Mouse (Mus musculus) megakaryocyte, embryonic 14.5 days (primary cell): ENCODE results near the gene Pfkm.

ENCODE experiments used
- FLI1 ChIP-seq: IDR thresholded peaks from 2 replicates; pipeline ENCODE4 v1.6.1; 2012; ENCODE audit warnings: low read length, inconsistent platforms, mixed read lengths
- GATA1 ChIP-seq: IDR thresholded peaks from 3 replicates; pipeline ENCODE4 v1.6.1; 2012; ENCODE audit warnings: mixed read lengths, low read length, inconsistent platforms, borderline replicate concordance

DNA sequence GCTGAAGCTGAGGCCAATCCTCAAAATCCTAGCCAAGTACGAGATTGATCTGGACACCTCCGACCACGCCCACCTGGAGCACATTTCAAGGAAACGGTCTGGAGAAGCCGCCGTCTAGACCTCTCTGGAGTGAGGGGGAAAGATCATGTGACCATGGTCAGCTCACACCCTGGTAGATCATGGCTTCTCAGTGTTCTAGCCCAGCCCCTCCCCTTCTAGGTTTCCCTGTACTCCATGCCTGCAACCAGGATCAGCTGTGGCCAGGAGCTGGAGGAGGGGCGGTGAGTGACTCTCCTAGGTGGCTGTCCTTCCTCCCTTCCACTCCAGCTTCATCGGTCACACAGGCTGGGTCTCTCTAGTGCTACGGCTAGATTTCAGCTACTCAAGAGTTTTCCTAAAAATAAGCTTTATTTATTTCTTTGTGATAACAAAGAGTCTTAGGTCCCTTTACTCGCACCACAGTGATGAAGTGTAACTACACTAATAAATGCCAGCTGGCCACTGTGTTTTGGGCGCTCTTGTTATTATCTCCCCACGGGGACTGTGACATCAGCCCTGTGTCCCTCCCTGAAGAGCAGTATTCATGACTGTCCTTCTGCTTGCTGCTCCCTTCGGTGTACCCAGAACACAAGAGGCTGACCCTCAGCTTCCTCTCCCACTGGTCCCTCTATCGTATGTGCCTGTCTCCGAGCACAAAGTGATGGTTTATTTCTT lies 39.7 kb downstream of the Pfkm start:
- TF ChIP-seq GATA1: no peak
- no peak for TF ChIP-seq FLI1
